In the genomic region with DNA sequence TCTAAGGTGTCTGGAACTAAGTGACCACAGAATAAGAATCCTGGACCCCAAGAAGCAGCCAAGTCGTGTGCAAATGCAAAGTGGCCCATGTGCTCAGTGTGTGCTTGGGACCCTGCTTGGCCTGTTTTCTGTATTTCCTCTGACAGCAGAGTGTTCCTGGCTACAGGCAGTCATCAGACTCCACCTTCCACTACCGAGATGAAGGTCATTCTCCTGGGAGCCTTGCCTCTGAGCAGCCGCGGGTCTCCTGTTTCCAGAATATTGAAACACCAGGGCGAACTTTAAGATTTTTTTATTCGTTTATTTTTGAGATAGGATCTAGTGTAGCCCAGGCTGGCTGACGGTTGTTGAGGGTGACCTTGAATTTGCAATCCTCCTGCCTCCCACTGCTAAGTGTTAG, we compare ENCODE assay signal across 9 mouse cellular contexts. TPM values are rescaled to one million over a fixed set of nuclear protein-coding genes. Genes with fewer than 3 reads are reported as not detected.
DNase-seq lines count a peak whose midpoint lies in the region; ATAC-seq and TF ChIP-seq lines count a peak whose summit lies in the region.
"Had no signal": no experiment of that assay in that cellular context is flagged by ENCODE, and none has a peak within 500 bp of the region (broad histone marks: within the 10 kb centered on the region; RNA-seq: fewer than 3 reads in every experiment).

No protein-coding gene starts in this region.

- ATAC-seq in heart, embryonic 16.5 days (replicated peaks; ENCODE audit: extremely low read depth, insufficient read depth, low FRiP score), result no peak
- no peak for ATAC-seq in embryonic facial prominence, embryonic 14.5 days (ENCODE audit: low read depth)
- no peak for ATAC-seq in limb, embryonic 14.5 days (ENCODE audit: low FRiP score, low read depth)
- ATAC-seq in liver, embryonic 12.5 days, result no peak

- no peaks in the 10 kb centered on the region for H3K27me3 ChIP-seq in heart, embryonic 16.5 days (ENCODE audit: control insufficient read depth, insufficient read depth, low read length)
- no peaks in the 10 kb centered on the region for H3K27me3 ChIP-seq in embryonic facial prominence, embryonic 14.5 days (replicated peaks; ENCODE audit: control insufficient read depth, insufficient read depth, low read length)
- no peaks in the 10 kb centered on the region for H3K27me3 ChIP-seq in limb, embryonic 14.5 days (ENCODE audit: control insufficient read depth, insufficient read depth, low read length)
- peaks cover 7% of the 10 kb centered on the region; the same call in 1 of the 2 replicates for H3K27me3 ChIP-seq in liver, embryonic 12.5 days (replicated peaks)

- no peaks in the 10 kb centered on the region for H3K36me3 ChIP-seq in heart, embryonic 16.5 days (ENCODE audit: control insufficient read depth, insufficient read depth)
- no peaks in the 10 kb centered on the region for H3K36me3 ChIP-seq in embryonic facial prominence, embryonic 14.5 days (ENCODE audit: control insufficient read depth, insufficient read depth, low read length)
- no peaks in the 10 kb centered on the region for H3K36me3 ChIP-seq in limb, embryonic 14.5 days (ENCODE audit: control insufficient read depth, insufficient read depth, low read length)
- no peaks in the 10 kb centered on the region for H3K36me3 ChIP-seq in liver, embryonic 12.5 days

- no peak overlapping the region for H3K4me2 ChIP-seq in heart, embryonic 16.5 days (ENCODE audit: low read depth, low read length)
- no peak overlapping the region for H3K4me2 ChIP-seq in embryonic facial prominence, embryonic 14.5 days (ENCODE audit: low read depth, low read length)
- no peak overlapping the region for H3K4me2 ChIP-seq in limb, embryonic 14.5 days (replicated peaks; ENCODE audit: low read depth, low read length, severe bottlenecking)
- no peak overlapping the region for H3K4me2 ChIP-seq in liver, embryonic 12.5 days

- DNase-seq in adrenal gland, adult (ENCODE audit: inconsistent age in 2 of 2, low spot score in 1 of 2), result peak; percentile 64 to 84
- no peak for DNase-seq in adrenal gland, postnatal 14 days
- no peak for DNase-seq in heart, postnatal 14 days
- DNase-seq in embryonic facial prominence, embryonic 14.5 days (ENCODE audit: low spot score), result no peak
- DNase-seq in limb, embryonic 14.5 days (ENCODE audit: low spot score), result no peak
- no peak for DNase-seq in cerebellum, adult 9-10 months

- no peak overlapping the region for H3K4me3 ChIP-seq in heart, embryonic 16.5 days (ENCODE audit: low read length)
- H3K4me3 ChIP-seq in embryonic facial prominence, embryonic 14.5 days (ENCODE audit: low read depth, low read length), result no peak overlapping the region
- H3K4me3 ChIP-seq in limb, embryonic 14.5 days (replicated peaks; ENCODE audit: low read length), result no peak overlapping the region
- no peak overlapping the region for H3K4me3 ChIP-seq in liver, embryonic 12.5 days

- TF ChIP-seq POLR2A in limb, embryonic 14.5 days (IDR thresholded peaks at IDR 0.05; ENCODE audit: borderline replicate concordance, extremely low read depth, insufficient read depth, insufficient read length), result no peak

- H3K9me3 ChIP-seq in heart, embryonic 16.5 days (replicated peaks; ENCODE audit: control insufficient read depth, low read length), result no peaks in the 10 kb centered on the region
- no peaks in the 10 kb centered on the region for H3K9me3 ChIP-seq in embryonic facial prominence, embryonic 14.5 days (ENCODE audit: control insufficient read depth, low read length)
- no peaks in the 10 kb centered on the region for H3K9me3 ChIP-seq in limb, embryonic 14.5 days (ENCODE audit: control insufficient read depth, low read length)
- no peaks in the 10 kb centered on the region for H3K9me3 ChIP-seq in liver, embryonic 12.5 days (replicated peaks)

- H3K4me1 ChIP-seq in heart, embryonic 16.5 days (ENCODE audit: control insufficient read depth, insufficient read depth, low read length), result peaks cover 68% of the 10 kb centered on the region
- H3K4me1 ChIP-seq in embryonic facial prominence, embryonic 14.5 days (ENCODE audit: control insufficient read depth, insufficient read depth, low read length), result peaks cover 31% of the 10 kb centered on the region
- peaks cover 49% of the 10 kb centered on the region for H3K4me1 ChIP-seq in limb, embryonic 14.5 days (ENCODE audit: control insufficient read depth, insufficient read depth, low read length)
- peaks cover 3% of the 10 kb centered on the region for H3K4me1 ChIP-seq in liver, embryonic 12.5 days

- WGBS in heart, embryonic 16.5 days, result 44% methylated on average over 7 of the region's 7 CpGs
- WGBS in embryonic facial prominence, embryonic 14.5 days, result 55% methylated on average over 7 of the region's 7 CpGs
- WGBS in limb, embryonic 14.5 days, result 72% methylated on average over 7 of the region's 7 CpGs
- WGBS in liver, embryonic 12.5 days (ENCODE audit: insufficient replicate concordance), result 65% methylated on average over 7 of the region's 7 CpGs

- intact Hi-C loops in heart, postnatal 14 days (cut with DNase I), result loop anchor here (5.0 kb wide), 2 partner anchors 33 to 92 kb away; partner anchors contain the start of gene Ski

- H3K9ac ChIP-seq in heart, embryonic 16.5 days (ENCODE audit: low read length), result peak overlapping the region; percentile 61
- H3K9ac ChIP-seq in embryonic facial prominence, embryonic 14.5 days (ENCODE audit: low read depth, low read length), result 0 out of 2 replicates have a peak overlapping the region, but pooled peaks have one; percentile 1
- no peak overlapping the region for H3K9ac ChIP-seq in limb, embryonic 14.5 days (ENCODE audit: low read depth, low read length, severe bottlenecking)
- no peak overlapping the region for H3K9ac ChIP-seq in liver, embryonic 12.5 days

- peak overlapping the region; percentile 97 for H3K27ac ChIP-seq in heart, embryonic 16.5 days (ENCODE audit: low read length)
- H3K27ac ChIP-seq in embryonic facial prominence, embryonic 14.5 days (replicated peaks; ENCODE audit: low read depth, low read length), result peak overlapping the region; percentile 83
- peak overlapping the region; percentile 76 for H3K27ac ChIP-seq in limb, embryonic 14.5 days (replicated peaks; ENCODE audit: low read depth, low read length)
- H3K27ac ChIP-seq in liver, embryonic 12.5 days, result no peak overlapping the region
- H3K27ac ChIP-seq: kidney, postnatal 0 days had no signal

RNA-seq across cellular contexts. Expression of gene Morn1, which starts 44.2 kb away (rescaled TPM):
- 7.3 and 8.3 TPM in 2 replicates for total RNA-seq in adrenal gland, postnatal 14 days (2021)
- 1.8 and 3.0 TPM in 2 replicates for polyA plus RNA-seq in heart, embryonic 16.5 days (2015; fragmentation: Nextera tagmentation; extraction: Ambion mirVana)
- 1 to 10 TPM; 1.4 to 3.8 TPM for total RNA-seq in heart, postnatal 14 days (2021)
- polyA plus RNA-seq in embryonic facial prominence, embryonic 14.5 days (2014; fragmentation: Nextera tagmentation; extraction: Ambion mirVana), result 3.9 and 4.7 TPM in 2 replicates
- polyA plus RNA-seq in limb, embryonic 14.5 days (2012; rRNA removed), result 6.5 and 7.9 TPM in 2 replicates
- polyA plus RNA-seq in limb, embryonic 14.5 days (2014; fragmentation: Nextera tagmentation; extraction: Ambion mirVana), result 4.5 and 4.7 TPM in 2 replicates
- 2.0 and 2.1 TPM in 2 replicates for polyA plus RNA-seq in liver, embryonic 12.5 days (2016; fragmentation: Nextera tagmentation; extraction: Ambion mirVana)

RNA-seq across cellular contexts. Expression of gene Rer1, which starts 44.4 kb away (rescaled TPM):
- total RNA-seq in adrenal gland, postnatal 14 days (2021), result 86.9 and 97.7 TPM in 2 replicates
- 116 and 138 TPM in 2 replicates for polyA plus RNA-seq in heart, embryonic 16.5 days (2015; fragmentation: Nextera tagmentation; extraction: Ambion mirVana)
- 10 to 100 TPM; 66.6 to 67.8 TPM for total RNA-seq in heart, postnatal 14 days (2021)
- polyA plus RNA-seq in embryonic facial prominence, embryonic 14.5 days (2014; fragmentation: Nextera tagmentation; extraction: Ambion mirVana), result 180 and 187 TPM in 2 replicates
- 121 and 129 TPM in 2 replicates for polyA plus RNA-seq in limb, embryonic 14.5 days (2012; rRNA removed)
- 173 and 175 TPM in 2 replicates for polyA plus RNA-seq in limb, embryonic 14.5 days (2014; fragmentation: Nextera tagmentation; extraction: Ambion mirVana)
- 107 and 109 TPM in 2 replicates for polyA plus RNA-seq in liver, embryonic 12.5 days (2016; fragmentation: Nextera tagmentation; extraction: Ambion mirVana)

Comparison
In these comparisons a context has a peak if more than half of its experiments do, and no peak if none do; other contexts are left out.
1. DNase-seq: peak in adrenal gland, adult (2 of 2); none in adrenal gland, postnatal 14 days (single experiment), heart, postnatal 14 days (0 of 2), embryonic facial prominence, embryonic 14.5 days (single experiment), limb, embryonic 14.5 days (single experiment) and cerebellum, adult 9-10 months (single experiment).
2. H3K9ac ChIP-seq: peak in heart, embryonic 16.5 days (single experiment) and embryonic facial prominence, embryonic 14.5 days (single experiment); none in limb, embryonic 14.5 days (single experiment) and liver, embryonic 12.5 days (single experiment).